Mouse (Mus musculus): ENCODE measurements around the gene Cd300e.

GRCm38 (mm10) chr11:115092140-115092539 lies 30.2 kb upstream of the Cd300e start:
- TF ChIP-seq CTCF (IDR thresholded peaks at IDR 0.05; ENCODE audit: low read depth) (no peak), EP300 (optimal IDR thresholded peaks at IDR 0.05) (no peak)

All from stomach, postnatal 0 days (tissue).